Mouse (Mus musculus) midbrain, embryonic 13.5 days (tissue): ENCODE data around the gene Armh1. TPM values are rescaled to one million over a fixed set of nuclear protein-coding genes. Genes with fewer than 3 reads are reported as not detected.
"Not testable (repeated sequence)": the region's sequence is repeated elsewhere in the genome, so short reads cannot be mapped to it uniquely, and the experiment has no call there.

Experiments used
- ATAC-seq: fragments of 200-750 bp; cut with Nextera tagmentation; 2 replicates; pipeline ENCODE4 v1.8.0; 2017; ENCODE audit warnings: mild to moderate bottlenecking, moderate TSS enrichment, moderate library complexity
- H3K27ac ChIP-seq: fragments of 300-500 bp; sonication (generic); 2 replicates; pipeline ENCODE4 v1.5.1; 2015; ENCODE audit warnings: inconsistent platforms, mild to moderate bottlenecking, moderate library complexity
- H3K27me3 ChIP-seq: fragments of 300-500 bp; sonication (generic); 2 replicates; pipeline ENCODE4 v1.6.1; 2015; ENCODE audit warnings: mild to moderate bottlenecking, inconsistent platforms
- H3K36me3 ChIP-seq: fragments of 300-500 bp; sonication (generic); 2 replicates; pipeline ENCODE4 v1.6.1; 2015; ENCODE audit warnings: mild to moderate bottlenecking, inconsistent platforms
- H3K4me1 ChIP-seq: fragments of 300-500 bp; sonication (generic); replicated peaks from 2 replicates; pipeline ENCODE4 v1.6.1; 2015; ENCODE audit warnings: inconsistent platforms
- H3K4me2 ChIP-seq: fragments of 300-500 bp; sonication (generic); replicated peaks from 2 replicates; pipeline ENCODE4 v1.6.1; 2015; ENCODE audit warnings: moderate library complexity, mild to moderate bottlenecking, inconsistent platforms
- H3K4me3 ChIP-seq: fragments of 300-500 bp; sonication (generic); replicated peaks from 2 replicates; pipeline ENCODE4 v1.5.1; 2015; ENCODE audit warnings: mild to moderate bottlenecking, inconsistent platforms
- H3K9ac ChIP-seq: fragments of 300-500 bp; sonication (generic); replicated peaks from 2 replicates; pipeline ENCODE4 v1.6.1; 2015; ENCODE audit warnings: mild to moderate bottlenecking, inconsistent platforms
- H3K9me3 ChIP-seq: fragments of 300-500 bp; sonication (generic); 2 replicates; pipeline ENCODE4 v1.6.1; 2016; ENCODE audit warnings: mild to moderate bottlenecking, inconsistent platforms
- WGBS: fragments of 180-500 bp; shearing (Covaris S2); methylation state at CpG from one replicate; pipeline ENCODE4 v1.1.7; 2015; 5-methylcytosine and 5-hydroxymethylcytosine counted together
- polyA plus RNA-seq: library from polyadenylated mRNA; unstranded; fragments of >200 nt; fragmentation: Nextera tagmentation; extraction: Ambion mirVana; gene quantifications from 2 replicates; pipeline ENCODE4 v1.2.1, GENCODE M21; 2015

Gene Armh1
- polyA plus RNA-seq, 1 experiment from 2014 or later = 0.83 TPM

- H3K36me3 ChIP-seq = no peaks in the 10 kb centered on the region
- no peaks in the 10 kb centered on the region for H3K27me3 ChIP-seq
- no peak for ATAC-seq
- H3K4me3 ChIP-seq = no peak overlapping the region
- H3K4me1 ChIP-seq = no peaks in the 10 kb centered on the region
- H3K9ac ChIP-seq = no peak overlapping the region
- 2% methylated on average over 20 of the region's 20 CpGs for WGBS
- no peak overlapping the region for H3K4me2 ChIP-seq
- H3K9me3 ChIP-seq = no peaks in the 10 kb centered on the region
- H3K27ac ChIP-seq = no peak overlapping the region
Observed at GRCm38 (mm10) chr4:117210147-117211074, 41.5 kb downstream of the Armh1 start.

DNA sequence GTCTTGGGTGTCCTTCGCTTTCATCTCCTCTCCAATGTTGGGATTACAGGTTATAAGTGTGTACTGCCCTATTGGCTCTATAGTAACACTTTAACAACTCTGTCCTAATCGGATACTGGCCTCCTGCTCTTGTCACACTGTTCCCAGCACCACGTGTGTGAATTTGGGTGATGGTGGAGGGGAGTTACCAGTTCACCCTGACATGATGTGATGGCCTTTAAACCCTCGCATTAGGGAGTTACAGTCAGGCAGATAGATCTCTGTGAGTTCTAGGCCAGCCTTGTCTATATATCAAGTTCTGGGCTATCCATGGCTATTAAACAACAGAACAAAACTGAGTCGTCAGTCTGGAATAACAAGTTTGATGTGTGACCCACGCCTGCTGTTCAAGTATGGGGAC is 42.3 kb downstream of the Armh1 start:
- ATAC-seq = no peak
- Histone ChIP-seq H3K4me2 (no peak overlapping the region), H3K36me3 (no peaks in the 10 kb centered on the region), H3K9ac (no peak overlapping the region), H3K4me1 (no peaks in the 10 kb centered on the region), H3K27me3 (no peaks in the 10 kb centered on the region), H3K27ac (no peak overlapping the region), H3K9me3 (no peaks in the 10 kb centered on the region), H3K4me3 (no peak overlapping the region)
- WGBS = 84% methylated on average over 6 of the region's 6 CpGs

DNA sequence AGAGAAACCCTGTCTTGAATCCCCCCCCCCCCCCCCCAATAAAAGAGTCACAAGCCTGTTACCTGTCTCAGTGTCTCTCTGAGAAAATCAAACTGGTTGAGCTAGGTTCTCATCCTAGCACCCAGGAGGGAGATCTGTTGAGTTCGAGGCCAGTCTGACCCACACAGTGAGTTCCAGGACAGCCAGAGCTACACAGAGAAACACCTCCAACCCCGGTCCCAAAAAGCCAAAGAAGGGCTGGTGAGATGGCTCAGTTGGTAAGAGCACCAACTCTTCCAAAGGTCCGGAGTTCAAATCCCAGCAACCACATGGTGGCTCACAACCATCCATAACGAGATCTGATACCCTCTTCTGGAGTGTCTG is 49.0 kb downstream of the Armh1 start:
- H3K9me3 ChIP-seq = no peaks in the 10 kb centered on the region
- ATAC-seq = no peak
- peak overlapping the region; percentile 50; the same call in 1 of the 2 replicates for H3K4me2 ChIP-seq
- peak overlapping the region; percentile 60; the same call in 1 of the 2 replicates for H3K27ac ChIP-seq
- H3K27me3 ChIP-seq = no peaks in the 10 kb centered on the region
- H3K4me3 ChIP-seq = no peak overlapping the region
- H3K36me3 ChIP-seq = no peaks in the 10 kb centered on the region
- 63% methylated on average over 4 of the region's 4 CpGs for WGBS
- peaks cover 3% of the 10 kb centered on the region; the same call in 1 of the 2 replicates for H3K4me1 ChIP-seq
- H3K9ac ChIP-seq = no peak overlapping the region

DNA sequence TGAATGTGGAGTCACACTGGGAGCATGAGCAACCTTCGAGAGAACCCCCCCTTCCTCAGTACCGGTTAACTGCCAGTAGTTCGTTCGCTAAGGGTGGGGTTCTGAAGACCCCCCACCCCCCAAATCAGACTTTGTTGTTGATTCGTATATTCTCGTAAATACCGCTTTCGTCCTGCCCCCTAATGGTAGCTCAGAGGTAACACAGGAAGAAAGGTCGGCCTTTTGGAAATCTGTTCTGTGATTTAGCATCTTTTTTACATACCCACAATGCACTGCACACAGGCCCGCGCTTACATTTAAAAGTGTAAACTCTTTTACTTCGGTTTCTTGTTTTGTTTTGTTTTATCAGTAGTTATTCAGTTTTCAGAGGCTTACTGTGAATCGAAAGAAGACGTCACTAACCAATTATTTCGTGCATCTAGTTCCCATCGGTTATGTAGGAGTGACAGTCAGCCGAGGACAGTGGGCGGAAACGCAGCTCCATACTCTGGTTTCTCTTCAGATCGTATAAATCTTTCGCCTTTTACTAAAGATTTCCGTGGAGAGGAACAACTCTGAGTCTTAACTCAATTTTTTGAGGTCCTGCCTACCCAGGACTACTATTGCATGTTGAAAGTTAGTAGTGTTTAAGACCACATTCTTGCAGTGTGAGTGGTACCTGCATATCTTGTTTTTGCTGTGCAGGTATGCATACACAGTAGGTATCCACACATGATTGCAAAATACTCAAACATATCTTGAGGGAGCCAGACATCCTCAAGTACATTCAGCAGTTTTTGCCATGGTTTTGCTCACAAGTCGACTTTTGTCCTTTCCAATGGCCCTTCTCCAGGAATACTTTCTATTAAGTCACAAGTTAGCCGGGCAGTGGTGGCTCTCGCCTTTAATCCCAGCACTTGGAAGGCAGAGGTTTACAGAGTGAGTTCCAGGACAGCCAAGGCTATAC is 49.6 kb downstream of the Armh1 start:
- peaks cover 3% of the 10 kb centered on the region; the same call in 1 of the 2 replicates for H3K4me1 ChIP-seq
- peak overlapping the region; percentile 29 for H3K4me3 ChIP-seq
- peak overlapping the region; percentile 60 for H3K27ac ChIP-seq
- ATAC-seq = peak; percentile 70
- no peaks in the 10 kb centered on the region for H3K9me3 ChIP-seq
- H3K27me3 ChIP-seq = no peaks in the 10 kb centered on the region
- peak overlapping the region; percentile 50 for H3K4me2 ChIP-seq
- no peaks in the 10 kb centered on the region for H3K36me3 ChIP-seq
- under 1% methylated on average over 25 of the region's 25 CpGs for WGBS
- H3K9ac ChIP-seq = peak overlapping the region; percentile 52; the same call in 1 of the 2 replicates

DNA sequence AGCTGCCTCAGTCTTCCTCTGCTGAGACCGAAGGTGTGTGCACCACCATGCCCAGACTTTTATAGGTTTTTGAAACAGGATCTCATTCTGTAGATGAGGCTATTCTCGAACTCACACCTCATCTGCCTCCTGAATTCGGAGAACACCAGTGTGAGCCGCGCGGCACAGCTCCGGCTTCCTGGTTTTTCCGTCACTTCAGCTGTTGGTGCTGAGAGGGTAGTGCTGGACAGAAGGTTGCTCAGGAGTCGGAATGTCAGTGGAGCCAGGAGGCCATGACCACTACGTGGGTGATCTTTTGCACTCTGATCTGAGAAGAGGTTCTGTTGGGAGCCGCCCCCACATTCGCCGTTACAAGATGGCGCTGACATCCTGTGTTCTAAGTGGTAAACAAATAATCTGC is 60.1 kb downstream of the Armh1 start:
- H3K9ac ChIP-seq = no peak overlapping the region
- no peak overlapping the region for H3K4me2 ChIP-seq
- H3K36me3 ChIP-seq = no peaks in the 10 kb centered on the region
- no peaks in the 10 kb centered on the region for H3K27me3 ChIP-seq
- WGBS = 96% methylated on average over 14 of the region's 14 CpGs
- no peaks in the 10 kb centered on the region for H3K9me3 ChIP-seq
- 0 out of 2 replicates have a peak, but pooled peaks cover 5% of the 10 kb centered on the region for H3K4me1 ChIP-seq
- H3K27ac ChIP-seq = no peak overlapping the region
- no peak for ATAC-seq
- H3K4me3 ChIP-seq = no peak overlapping the region

DNA sequence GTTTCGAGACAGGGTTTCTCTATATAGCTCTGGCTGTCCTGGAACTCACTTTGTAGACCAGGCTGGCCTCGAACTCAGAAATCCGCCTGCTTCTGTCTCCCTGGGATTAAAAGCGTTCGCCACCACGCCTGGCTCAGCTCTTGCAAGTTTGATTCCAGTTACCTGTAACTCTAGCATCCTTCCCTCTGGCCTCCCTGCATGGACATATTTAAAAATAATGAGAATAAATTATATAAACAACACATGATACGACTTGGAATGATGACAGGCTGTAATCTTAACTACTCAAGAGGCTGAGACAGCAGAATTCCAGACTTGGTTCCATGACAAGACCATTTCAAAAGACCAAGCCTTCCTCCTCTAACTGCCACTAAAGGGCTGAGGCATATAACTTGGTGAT is 61.3 kb downstream of the Armh1 start:
- peak overlapping the region; percentile 74 for H3K27ac ChIP-seq
- no peak overlapping the region for H3K4me3 ChIP-seq
- 0 out of 2 replicates have a peak overlapping the region, but pooled peaks have one; percentile 2 for H3K9ac ChIP-seq
- H3K4me2 ChIP-seq = no peak overlapping the region
- no peaks in the 10 kb centered on the region for H3K27me3 ChIP-seq
- ATAC-seq = 0 out of 2 replicates have a peak, but pooled peaks have one; percentile 31
- WGBS = 63% methylated on average over 7 of the region's 7 CpGs
- 0 out of 2 replicates have a peak, but pooled peaks cover 5% of the 10 kb centered on the region for H3K4me1 ChIP-seq
- H3K36me3 ChIP-seq = no peaks in the 10 kb centered on the region
- no peaks in the 10 kb centered on the region for H3K9me3 ChIP-seq

DNA sequence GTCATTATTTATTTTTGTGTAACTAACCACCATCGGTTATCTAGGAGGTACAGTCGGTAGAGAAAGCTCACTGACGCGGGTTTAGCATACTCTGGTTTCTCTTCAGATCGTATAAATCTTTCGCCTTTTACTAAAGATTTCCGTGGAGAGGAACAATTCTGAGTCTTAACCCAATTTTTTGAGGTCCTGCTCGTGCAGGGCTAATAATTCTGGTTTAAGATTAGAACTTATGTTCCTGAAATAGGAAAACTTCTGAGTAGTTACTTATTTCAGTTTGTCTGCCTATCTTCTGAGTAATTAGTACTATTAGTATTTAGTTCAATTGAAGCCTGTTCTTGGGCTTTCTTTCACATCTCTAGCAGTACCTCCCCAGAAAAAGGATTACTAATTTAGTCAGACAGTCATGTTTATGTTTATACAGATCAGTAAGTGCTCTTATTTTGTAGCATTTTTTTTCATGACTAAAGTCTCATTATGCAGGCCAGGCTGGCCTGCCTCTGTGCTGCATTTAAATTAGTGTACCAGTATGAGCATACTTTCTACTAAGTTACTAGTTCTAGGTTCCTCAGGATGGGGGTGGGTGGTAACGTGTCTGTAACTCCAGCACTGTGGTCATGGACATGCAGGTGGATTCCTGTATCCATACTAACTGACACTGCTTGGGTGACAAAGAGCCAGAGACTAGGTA is 61.9 kb downstream of the Armh1 start:
- Histone ChIP-seq H3K27me3 (peaks cover 4% of the 10 kb centered on the region; the same call in 1 of the 2 replicates), H3K27ac (peak overlapping the region; percentile 74), H3K4me3 (peak overlapping the region; percentile 22), H3K36me3 (no peaks in the 10 kb centered on the region), H3K9ac (peak overlapping the region; percentile 63), H3K4me2 (peak overlapping the region; percentile 32), H3K9me3 (no peaks in the 10 kb centered on the region), H3K4me1 (0 out of 2 replicates have a peak, but pooled peaks cover 5% of the 10 kb centered on the region)
- ATAC-seq = peak; percentile 86
- WGBS = under 1% methylated on average over 9 of the region's 9 CpGs

GRCm38 (mm10) chr4:117189382-117189855 is 62.5 kb downstream of the Armh1 start:
- peak overlapping the region; percentile 22 for H3K4me3 ChIP-seq
- peak overlapping the region; percentile 74; the same call in 1 of the 2 replicates for H3K27ac ChIP-seq
- peak overlapping the region; percentile 32 for H3K4me2 ChIP-seq
- ATAC-seq = peak; percentile 68
- WGBS = under 1% methylated on average over 16 of the region's 16 CpGs
- 0 out of 2 replicates have a peak, but pooled peaks cover 5% of the 10 kb centered on the region for H3K4me1 ChIP-seq
- peaks cover 4% of the 10 kb centered on the region; the same call in 1 of the 2 replicates for H3K27me3 ChIP-seq
- peak overlapping the region; percentile 63 for H3K9ac ChIP-seq
- no peaks in the 10 kb centered on the region for H3K36me3 ChIP-seq
- no peaks in the 10 kb centered on the region for H3K9me3 ChIP-seq

- 51% methylated on average over 3 of the region's 3 CpGs for WGBS
- Histone ChIP-seq H3K27me3 (peaks cover 4% of the 10 kb centered on the region; the same call in 1 of the 2 replicates), H3K9me3 (no peaks in the 10 kb centered on the region), H3K4me3 (peak overlapping the region; percentile 22), H3K9ac (no peak overlapping the region), H3K36me3 (no peaks in the 10 kb centered on the region), H3K27ac (no peak overlapping the region), H3K4me1 (0 out of 2 replicates have a peak, but pooled peaks cover 5% of the 10 kb centered on the region), H3K4me2 (peak overlapping the region; percentile 32)
- ATAC-seq = no peak; the same call in 1 of the 2 replicates
Observed at GRCm38 (mm10) chr4:117188969-117189368, 63.0 kb downstream of the Armh1 start.

DNA sequence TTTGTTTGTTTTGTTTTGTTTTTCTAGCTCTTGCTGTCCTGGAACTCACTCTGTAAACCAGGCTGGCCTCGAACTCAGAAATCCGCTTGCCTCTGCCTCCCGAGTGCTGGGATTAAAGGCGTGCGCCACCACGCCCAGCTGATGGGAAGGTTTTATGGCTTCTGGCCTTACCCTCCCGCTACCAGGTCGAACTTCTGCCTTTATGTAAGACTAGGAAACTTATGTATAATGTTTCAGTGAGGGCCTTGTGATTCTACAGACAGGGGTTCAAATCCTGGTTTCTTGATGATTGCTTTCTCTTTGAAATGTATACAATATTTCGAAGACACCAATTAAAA is 69.2 kb downstream of the Armh1 start:
- peak overlapping the region; percentile 67 for H3K27ac ChIP-seq
- not testable (repeated sequence) for H3K36me3 ChIP-seq

More for the DNA sequence above, 69.2 kb downstream of the Armh1 start:
- Histone ChIP-seq H3K9ac (peak overlapping the region; percentile 67), H3K4me2 (peak overlapping the region; percentile 82), H3K4me3 (peak overlapping the region; percentile 60), H3K4me1 (peaks cover 19% of the 10 kb centered on the region)
- H3K27me3 ChIP-seq, H3K9me3 ChIP-seq: not testable (repeated sequence)
- peak; percentile 77 for ATAC-seq
- WGBS = 11% methylated on average over 9 of the region's 9 CpGs
